Mouse (Mus musculus) cerebellum, adult (tissue): ENCODE data around the gene Edem3.

Experiments used
- ATAC-seq: cut with Nextera tagmentation; 2 replicates; pipeline ENCODE4 v1.9.2; 2017; ENCODE audit warnings: mild to moderate bottlenecking, moderate library complexity, mixed read lengths; ENCODE audit not compliant: insufficient number of reproducible peaks, low FRiP score, low TSS enrichment

Gene Edem3

GRCm38 (mm10) chr1:151858474-151858873 lies 103.3 kb downstream of the Edem3 start:
- ATAC-seq = no peak

- ATAC-seq = no peak
These were observed 106.3 kb downstream of the Edem3 start for GRCm38 (mm10) chr1:151861334-151861995.

- ATAC-seq = no peak
These were observed 106.9 kb downstream of the Edem3 start for GRCm38 (mm10) chr1:151862109-151862508.

GRCm38 (mm10) chr1:151863135-151863796 lies 108.1 kb downstream of the Edem3 start:
- ATAC-seq = no peak

GRCm38 (mm10) chr1:151863797-151864147 lies 108.6 kb downstream of the Edem3 start:
- no peak for ATAC-seq

GRCm38 (mm10) chr1:151864326-151864725 lies 109.2 kb downstream of the Edem3 start:
- no peak for ATAC-seq
